Mouse (Mus musculus) megakaryocyte, embryonic 14.5 days (primary cell): ENCODE data around the gene Tln1.

Experiments
- FLI1 ChIP-seq: IDR thresholded peaks from 2 replicates; pipeline ENCODE4 v1.6.1; 2012; ENCODE audit warnings: low read length, inconsistent platforms, mixed read lengths
- GATA1 ChIP-seq: IDR thresholded peaks from 3 replicates; pipeline ENCODE4 v1.6.1; 2012; ENCODE audit warnings: mixed read lengths, low read length, inconsistent platforms, borderline replicate concordance

DNA sequence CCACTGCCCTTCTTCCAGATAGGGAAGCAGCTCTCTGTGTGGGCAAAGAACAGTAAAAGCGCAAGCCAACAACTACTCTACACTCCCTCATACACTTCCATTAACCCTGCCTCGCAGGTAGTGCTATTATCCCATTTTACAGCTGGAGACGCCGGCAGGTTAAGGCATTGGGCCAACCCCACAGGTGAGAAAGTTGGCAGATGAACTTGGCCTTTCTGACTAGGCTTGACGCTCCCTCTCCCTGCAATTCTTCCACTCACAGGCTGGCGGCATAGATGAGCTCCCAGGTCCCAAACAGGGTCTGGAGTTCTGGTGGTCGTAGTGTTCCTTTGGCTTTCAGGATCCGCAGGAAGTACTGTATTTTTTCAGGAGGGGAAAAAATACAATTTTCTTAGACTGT lies 63.5 kb downstream of the Tln1 start:
- no peak for TF ChIP-seq GATA1
- no peak for TF ChIP-seq FLI1
